Mouse (Mus musculus) neutrophil, adult 5-6 weeks (primary cell): ENCODE data around the gene Alpi. TPM values are rescaled to one million over a fixed set of nuclear protein-coding genes. Genes with fewer than 3 reads are reported as not detected.

Source experiments
- ATAC-seq: fragments of 151-379, 151-347 bp; 2 replicates; pipeline ENCODE4 v1.8.0; 2017; ENCODE audit warnings: mild to moderate bottlenecking, moderate TSS enrichment; ENCODE audit not compliant: insufficient number of reproducible peaks, poor library complexity, low FRiP score, severe bottlenecking; ENCODE audit errors: extremely low read depth
- total RNA-seq: library from RNA; stranded (forward); fragments of 200-1000 nt; gene quantifications from 2 replicates; pipeline ENCODE4 v1.2.3, GENCODE M21; 2017

Alpi gene
- total RNA-seq, 1 experiment from 2014 or later = not detected

DNA sequence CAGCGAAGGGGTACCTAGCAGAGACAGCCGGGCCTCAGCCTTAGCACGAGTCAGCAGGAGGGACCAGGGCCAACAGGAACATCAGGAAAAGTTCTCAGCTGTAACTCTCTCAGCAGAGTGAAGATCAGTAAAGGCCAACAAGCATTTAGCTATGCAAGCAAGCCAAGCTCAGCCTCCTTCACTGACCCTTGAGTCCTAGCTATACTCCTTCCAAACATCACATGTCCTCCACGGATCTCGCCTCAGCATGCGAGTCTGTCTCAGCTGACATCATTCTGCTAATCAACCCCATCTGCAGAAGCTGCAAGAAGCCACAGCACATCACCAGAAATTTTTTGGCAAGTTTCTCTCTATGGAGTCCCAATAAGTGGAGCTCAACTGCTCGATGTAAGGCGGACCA is 27.6 kb downstream of the Alpi start:
- ATAC-seq = no peak

DNA sequence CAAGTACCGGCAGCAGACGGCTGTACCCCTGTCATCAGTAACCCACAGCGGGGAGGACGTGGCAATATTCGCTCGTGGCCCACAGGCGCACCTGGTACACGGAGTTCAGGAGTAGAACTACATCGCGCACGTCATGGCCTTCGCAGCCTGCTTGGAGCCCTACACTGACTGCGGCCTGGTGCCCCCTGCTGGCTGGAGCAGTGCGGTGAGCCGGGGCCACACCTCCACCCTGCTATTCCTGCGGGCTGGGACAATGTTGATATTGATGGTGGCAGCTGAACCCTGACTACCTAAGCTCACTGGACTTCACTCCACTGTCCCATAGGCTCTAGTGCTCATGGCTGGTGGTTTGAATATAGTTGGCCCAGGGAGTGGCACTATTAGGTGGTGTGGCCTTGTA is 30.7 kb downstream of the Alpi start:
- no peak for ATAC-seq

DNA sequence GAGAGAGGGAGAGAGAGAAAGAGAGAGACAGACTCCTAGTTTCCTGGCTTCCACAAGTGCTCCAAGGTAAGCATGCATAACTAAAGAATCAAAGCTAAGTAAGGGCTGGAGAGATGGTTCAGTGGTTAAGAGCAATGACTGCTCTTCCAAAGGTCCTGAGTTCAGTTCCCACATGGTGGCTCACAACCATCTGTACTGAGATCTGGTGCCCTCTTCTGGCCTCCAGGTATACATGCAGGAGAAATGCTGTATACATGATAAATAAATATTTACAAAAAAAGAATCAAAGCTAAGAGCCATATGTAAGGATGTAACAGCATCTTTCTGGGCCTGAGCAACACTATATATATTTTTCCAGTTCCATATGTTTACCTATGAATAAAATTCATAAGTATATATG is 40.5 kb downstream of the Alpi start:
- ATAC-seq = no peak

DNA sequence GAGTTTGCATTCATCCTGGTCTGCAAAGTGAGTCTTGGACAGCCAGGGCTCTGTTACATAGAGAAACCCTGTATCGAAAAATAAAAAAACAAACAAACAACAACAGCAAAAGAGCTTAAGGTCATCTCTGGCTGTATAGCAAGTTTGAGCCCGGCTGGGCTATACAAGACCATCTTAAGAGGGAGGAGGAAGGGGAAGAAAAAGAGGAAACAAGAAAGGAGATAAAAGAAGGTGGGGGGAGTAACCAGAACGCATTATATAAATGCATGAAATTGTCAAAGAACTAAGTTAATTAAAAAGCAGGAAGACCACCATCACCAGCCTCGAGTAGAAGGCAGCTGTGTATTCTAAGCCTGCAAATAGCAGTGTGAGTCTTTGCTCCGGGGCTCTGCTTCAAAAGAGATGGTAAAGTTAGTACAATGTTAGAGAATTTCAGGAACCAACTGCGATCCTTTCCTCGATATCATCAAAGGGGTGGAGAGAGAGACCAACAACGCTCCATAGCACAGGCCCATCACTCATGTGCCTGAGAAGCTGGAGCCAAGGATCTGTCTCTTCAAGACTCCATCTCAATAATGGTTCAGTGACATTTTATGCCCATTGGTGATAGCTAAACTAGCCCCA is 42.3 kb downstream of the Alpi start:
- no peak for ATAC-seq

DNA sequence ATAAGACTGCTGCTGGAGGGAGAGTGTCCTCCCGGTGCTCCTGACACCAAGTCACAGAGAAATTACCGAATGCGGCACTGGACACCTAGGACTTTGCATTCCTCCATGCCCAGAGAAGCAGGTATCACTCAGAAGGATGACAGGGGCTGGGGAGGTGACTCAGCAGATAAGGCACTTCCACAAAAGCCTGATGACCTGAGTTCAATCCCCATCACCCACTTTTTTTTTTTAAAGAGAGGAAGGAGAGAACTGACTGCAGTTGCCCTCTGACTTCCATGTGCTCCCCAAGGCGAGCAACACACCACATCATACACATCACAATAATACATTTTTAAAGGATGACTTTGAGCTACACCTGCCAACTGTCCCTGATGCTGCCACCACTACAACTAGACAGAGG is 44.3 kb downstream of the Alpi start:
- no peak for ATAC-seq

DNA sequence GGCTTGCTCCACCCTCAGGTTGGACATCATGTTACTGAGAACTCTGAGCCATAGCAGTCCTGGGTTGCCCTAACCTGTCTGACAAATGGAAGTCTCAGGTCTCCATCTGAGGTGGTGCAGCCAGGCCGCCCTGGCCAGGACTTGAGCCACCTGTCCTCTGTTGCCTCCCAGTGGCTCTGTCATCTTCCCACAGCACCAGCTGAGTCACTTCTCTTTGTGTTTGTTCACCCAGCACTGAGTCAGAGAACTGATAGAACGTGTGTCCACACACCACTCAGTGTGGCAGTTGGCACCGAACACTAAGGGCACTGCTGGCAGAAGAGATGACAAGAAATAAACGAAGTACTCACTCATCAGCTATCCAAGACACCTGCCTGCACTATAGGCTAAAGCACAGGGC is 50.0 kb downstream of the Alpi start:
- no peak for ATAC-seq

DNA sequence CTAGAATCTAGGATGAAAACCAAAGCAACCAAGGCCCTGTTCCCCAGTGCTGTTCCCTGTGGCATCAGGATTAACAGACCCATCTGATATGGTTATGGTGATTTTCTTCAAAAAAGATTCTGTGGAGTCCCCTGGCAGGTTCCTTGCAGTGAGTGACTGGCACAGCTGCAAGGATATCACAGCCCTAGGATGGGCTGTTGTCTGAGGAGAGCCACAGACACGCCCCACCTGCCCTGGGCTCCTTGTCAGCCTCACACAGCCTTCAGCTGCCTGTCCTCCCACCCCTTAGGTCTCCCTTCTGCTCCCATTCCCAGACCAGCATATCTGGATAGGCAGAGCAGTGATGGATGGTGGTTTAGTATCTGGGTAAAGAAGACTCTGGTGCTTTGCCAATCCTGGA is 50.7 kb downstream of the Alpi start:
- no peak for ATAC-seq

DNA sequence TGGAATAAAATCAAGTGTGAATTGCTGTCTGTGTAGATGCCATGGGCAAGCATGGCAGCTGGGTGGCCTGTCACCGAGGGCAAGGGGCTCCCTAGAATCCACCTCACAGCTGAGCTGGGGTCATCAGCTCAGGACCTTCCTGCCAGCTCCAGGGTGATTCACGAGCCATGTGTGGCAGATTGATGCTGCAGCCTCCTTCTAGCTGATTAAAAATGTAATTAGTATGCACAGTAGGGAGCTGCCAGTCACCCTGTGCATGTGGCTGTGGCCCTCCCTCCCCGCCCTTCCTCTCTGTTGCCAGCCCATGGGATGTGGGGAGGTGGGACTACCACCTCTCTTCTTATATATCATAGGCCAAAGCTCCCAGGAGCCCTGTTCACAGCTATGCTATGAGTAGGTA is 51.3 kb downstream of the Alpi start:
- no peak for ATAC-seq

Other genes starting within 250 kb of the Alpi start
- gene Alppl2, start 11.7 kb downstream of the Alpi start, total RNA-seq = not detected in 2 replicates
- gene Akp3, start 23.4 kb upstream of the Alpi start, total RNA-seq = not detected in 2 replicates
- gene Ecel1, start 54.9 kb upstream of the Alpi start, total RNA-seq = not detected in 2 replicates
- gene Prss56, start 81.7 kb upstream of the Alpi start, total RNA-seq = not detected in 2 replicates
- gene Chrnd, start 89.0 kb upstream of the Alpi start, total RNA-seq = not detected in 2 replicates
- gene Chrng, start 103.1 kb upstream of the Alpi start, total RNA-seq = 0.12 TPM in 1 of 2 replicates, not detected in the other
- gene Eif4e2, start 112.3 kb upstream of the Alpi start, total RNA-seq = 111 and 118 TPM in 2 replicates
- gene Efhd1, start 162.8 kb upstream of the Alpi start, total RNA-seq = 0.74 TPM in 1 of 2 replicates, not detected in the other
- 117 and 137 TPM in 2 replicates for gene Gigyf2, start 225.4 kb upstream of the Alpi start, total RNA-seq